27 mouse cellular contexts compared by ENCODE assay signal in the genomic region with DNA sequence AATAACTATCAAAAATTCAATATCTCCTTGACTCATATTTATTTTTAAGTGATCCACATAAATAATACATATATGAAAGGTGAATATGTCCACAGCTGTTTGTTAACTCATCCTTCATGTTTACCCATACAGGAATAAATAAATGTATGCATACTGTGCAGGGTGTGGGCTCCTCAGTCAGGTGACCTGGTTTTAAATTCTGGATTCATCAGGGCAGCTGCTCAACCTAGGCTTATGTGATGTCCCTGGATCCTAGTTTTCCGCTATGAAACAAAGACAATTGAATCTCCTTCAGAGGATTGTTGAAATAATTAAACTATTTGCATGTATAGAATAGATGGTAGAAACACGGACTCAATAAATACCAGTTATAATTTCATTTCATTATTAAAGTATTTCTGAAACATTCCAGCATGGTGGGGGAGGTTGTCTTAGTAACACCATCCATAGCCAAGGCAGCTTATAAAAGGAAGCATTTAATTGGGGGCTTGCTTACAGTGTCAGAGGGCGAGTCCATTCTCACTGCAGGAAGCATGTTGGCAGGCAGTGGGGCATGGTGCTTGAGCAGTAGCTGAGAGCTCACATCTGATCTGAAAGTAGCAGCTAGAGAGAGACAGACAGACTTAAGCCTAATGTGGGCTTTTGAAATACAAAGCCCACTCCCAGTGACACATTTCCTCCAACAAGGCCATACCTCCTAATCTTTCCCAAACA. TPM values are rescaled to one million over a fixed set of nuclear protein-coding genes. Genes with fewer than 3 reads are reported as not detected.
DNase-seq lines count a peak whose midpoint lies in the region; ATAC-seq and TF ChIP-seq lines count a peak whose summit lies in the region.
"Had no signal": no experiment of that assay in that cellular context is flagged by ENCODE, and none has a peak within 500 bp of the region (broad histone marks: within the 10 kb centered on the region; RNA-seq: fewer than 3 reads in every experiment).

No protein-coding gene starts in this region.

- TF ChIP-seq POLR2A in brain, embryonic 14.5 days (IDR thresholded peaks at IDR 0.05; ENCODE audit: borderline replicate concordance, extremely low read depth, insufficient read depth, insufficient read length, poor library complexity, severe bottlenecking): no peak

- H3K4me1 ChIP-seq in hindbrain, embryonic 14.5 days (replicated peaks; ENCODE audit: control insufficient read depth, insufficient read depth, low read length): no peaks in the 10 kb centered on the region
- H3K4me1 ChIP-seq in hindbrain, embryonic 12.5 days: 0 out of 2 replicates have a peak, but pooled peaks cover 3% of the 10 kb centered on the region
- H3K4me1 ChIP-seq in midbrain, embryonic 14.5 days (ENCODE audit: control insufficient read depth, insufficient read depth, low read length): 0 out of 2 replicates have a peak, but pooled peaks cover 4% of the 10 kb centered on the region
- H3K4me1 ChIP-seq: embryonic facial prominence, embryonic 15.5 days; heart, embryonic 13.5 days; limb, embryonic 12.5 days; liver, embryonic 12.5 days; neural tube, embryonic 15.5 days had no signal

- no peak for TF ChIP-seq CTCF in brain, embryonic 14.5 days (IDR thresholded peaks at IDR 0.05; ENCODE audit: borderline replicate concordance, extremely low read depth, insufficient read depth, insufficient read length)

- no peaks in the 10 kb centered on the region for H3K27me3 ChIP-seq in hindbrain, embryonic 14.5 days (ENCODE audit: control insufficient read depth, insufficient read depth, low read length)
- H3K27me3 ChIP-seq in hindbrain, embryonic 12.5 days: no peaks in the 10 kb centered on the region
- no peaks in the 10 kb centered on the region for H3K27me3 ChIP-seq in midbrain, embryonic 14.5 days (ENCODE audit: control insufficient read depth, insufficient read depth, low read length)
- H3K27me3 ChIP-seq: embryonic facial prominence, embryonic 15.5 days; heart, embryonic 13.5 days; limb, embryonic 12.5 days; liver, embryonic 12.5 days; neural tube, embryonic 15.5 days had no signal

- H3K27ac ChIP-seq in hindbrain, embryonic 14.5 days: no peak overlapping the region
- H3K27ac ChIP-seq in hindbrain, embryonic 12.5 days: no peak overlapping the region
- H3K27ac ChIP-seq in midbrain, embryonic 14.5 days (replicated peaks; ENCODE audit: low read depth, low read length): no peak overlapping the region
- H3K27ac ChIP-seq: embryonic facial prominence, embryonic 15.5 days; heart, adult 2 months; heart, embryonic 13.5 days; limb, embryonic 12.5 days; liver, embryonic 12.5 days; neural tube, embryonic 15.5 days; stomach, postnatal 0 days had no signal

- H3K9ac ChIP-seq in hindbrain, embryonic 14.5 days: no peak overlapping the region
- no peak overlapping the region for H3K9ac ChIP-seq in hindbrain, embryonic 12.5 days
- H3K9ac ChIP-seq in midbrain, embryonic 14.5 days (replicated peaks; ENCODE audit: low read length): no peak overlapping the region
- H3K9ac ChIP-seq: embryonic facial prominence, embryonic 15.5 days; heart, embryonic 13.5 days; limb, embryonic 12.5 days; liver, embryonic 12.5 days; neural tube, embryonic 15.5 days had no signal

- H3K9me3 ChIP-seq in hindbrain, embryonic 14.5 days (ENCODE audit: control insufficient read depth, low read length): no peaks in the 10 kb centered on the region
- no peaks in the 10 kb centered on the region for H3K9me3 ChIP-seq in hindbrain, embryonic 12.5 days (replicated peaks)
- H3K9me3 ChIP-seq in midbrain, embryonic 14.5 days (ENCODE audit: control insufficient read depth, low read length): no peaks in the 10 kb centered on the region
- H3K9me3 ChIP-seq: embryonic facial prominence, embryonic 15.5 days; heart, embryonic 13.5 days; limb, embryonic 12.5 days; liver, embryonic 12.5 days; neural tube, embryonic 15.5 days had no signal

- peak; percentile 48; the same call in 1 of the 2 replicates for ATAC-seq in hindbrain, embryonic 14.5 days (ENCODE audit: low FRiP score)
- no peak for ATAC-seq in hindbrain, embryonic 12.5 days (ENCODE audit: low FRiP score)
- no peak for ATAC-seq in midbrain, embryonic 14.5 days (ENCODE audit: low FRiP score, low TSS enrichment)
- ATAC-seq: CD4-positive, CD25-positive, alpha-beta regulatory T cell, adult 4 months; liver, embryonic 12.5 days had no signal

- peaks cover 27% of the 10 kb centered on the region for H3K36me3 ChIP-seq in hindbrain, embryonic 14.5 days (replicated peaks; ENCODE audit: control insufficient read depth, insufficient read depth)
- peaks cover 7% of the 10 kb centered on the region; the same call in 1 of the 2 replicates for H3K36me3 ChIP-seq in hindbrain, embryonic 12.5 days
- H3K36me3 ChIP-seq in midbrain, embryonic 14.5 days (ENCODE audit: control insufficient read depth, insufficient read depth, low read length): peaks cover 19% of the 10 kb centered on the region

- peak; percentile 20 for DNase-seq in embryo, embryonic 10 days (ENCODE audit: low spot score)
- DNase-seq in embryo, embryonic 10.5 days (ENCODE audit: low spot score): no peak
- DNase-seq in hindbrain, embryonic 14.5 days (ENCODE audit: low spot score): no peak
- peak; percentile 68 for DNase-seq in brain, embryonic 14.5 days (ENCODE audit: low read depth)
- DNase-seq in midbrain, embryonic 14.5 days: peak; percentile 14
- DNase-seq in gastrocnemius, adult 8-10 months (ENCODE audit: low spot score in 2 of 2): no peak
- DNase-seq in layer of hippocampus, adult 8-10 months (ENCODE audit: low spot score in 2 of 2): no peak
- DNase-seq: adrenal gland, postnatal 36 days; cerebellum, adult 11 months; cerebellum, postnatal 14 days; gastrocnemius, postnatal 14 days; heart, adult 2 months; kidney, adult 11 months; kidney, postnatal 10 days; lung, adult 18-20 months; lung, postnatal 10 days; right cerebral cortex, postnatal 14 days; thymus, adult 2 months; thymus, postnatal 4 days had no signal

- H3K4me2 ChIP-seq in hindbrain, embryonic 14.5 days (replicated peaks): no peak overlapping the region
- no peak overlapping the region for H3K4me2 ChIP-seq in hindbrain, embryonic 12.5 days (replicated peaks)
- H3K4me2 ChIP-seq in midbrain, embryonic 14.5 days (ENCODE audit: low read length): no peak overlapping the region
- H3K4me2 ChIP-seq: embryonic facial prominence, embryonic 15.5 days; heart, embryonic 13.5 days; limb, embryonic 12.5 days; liver, embryonic 12.5 days; neural tube, embryonic 15.5 days had no signal

- H3K4me3 ChIP-seq in hindbrain, embryonic 14.5 days (replicated peaks; ENCODE audit: low read length): no peak overlapping the region
- no peak overlapping the region for H3K4me3 ChIP-seq in hindbrain, embryonic 12.5 days
- no peak overlapping the region for H3K4me3 ChIP-seq in midbrain, embryonic 14.5 days (replicated peaks; ENCODE audit: low read depth, low read length)
- H3K4me3 ChIP-seq: embryonic facial prominence, embryonic 15.5 days; heart, adult 2 months; heart, embryonic 13.5 days; limb, embryonic 12.5 days; liver, embryonic 12.5 days; neural tube, embryonic 15.5 days had no signal

- WGBS in hindbrain, embryonic 14.5 days: 40% methylated on average over 3 of the region's 3 CpGs
- 53% methylated on average over 3 of the region's 3 CpGs for WGBS in hindbrain, embryonic 12.5 days
- WGBS in midbrain, embryonic 14.5 days: 54% methylated on average over 3 of the region's 3 CpGs

RNA-seq across cellular contexts. Expression of gene Edem3, which starts 14.2 kb away (rescaled TPM):
- polyA plus RNA-seq in hindbrain, embryonic 14.5 days (2014; fragmentation: Nextera tagmentation; extraction: Ambion mirVana): 28.3 and 34.6 TPM in 2 replicates
- polyA plus RNA-seq in hindbrain, embryonic 12.5 days (2016; fragmentation: Nextera tagmentation; extraction: Ambion mirVana): 30.2 and 34.3 TPM in 2 replicates
- polyA plus RNA-seq in brain, embryonic 14.5 days (2012; rRNA removed): 17.0 and 24.1 TPM in 2 replicates
- 20.8 and 31.0 TPM in 2 replicates for polyA plus RNA-seq in midbrain, embryonic 14.5 days (2014; fragmentation: Nextera tagmentation; extraction: Ambion mirVana)
- 10 to 100 TPM; 17.8 to 25.5 (median 20.7) TPM for total RNA-seq in gastrocnemius, adult 8-10 months (2022)
- total RNA-seq in layer of hippocampus, adult 8-10 months (2022): 10 to 100 TPM; 35.0 to 40.3 (median 36.6) TPM

Comparison
In these comparisons a context has a peak if more than half of its experiments do, and no peak if none do; other contexts are left out.
1. DNase-seq: peak in embryo, embryonic 10 days (single experiment), brain, embryonic 14.5 days (single experiment) and midbrain, embryonic 14.5 days (single experiment); none in embryo, embryonic 10.5 days (single experiment), hindbrain, embryonic 14.5 days (single experiment), gastrocnemius, adult 8-10 months (0 of 2) and layer of hippocampus, adult 8-10 months (0 of 2).